Mouse (Mus musculus) adrenal gland (tissue): Measurements from ENCODE around the gene Tlr11.

ENCODE experiments used
- intact Hi-C: fragments of 180-260 bp; cut with DNase I; formaldehyde crosslinking; loops from one replicate; pipeline ENCODE4 v1.15.1; 2025
- long read RNA-seq, 2 experiments: library from polyadenylated mRNA; unstranded; transcript quantifications; one replicate each; pipeline ENCODE4 v2.0.0; 2020; ENCODE audit warnings: borderline replicate concordance in 1 of 2; ENCODE audit not compliant: insufficient replicate concordance in 1 of 2

Gene Tlr11
- long read RNA-seq, experiment 1, partial matches to known transcripts = 0 of 1 reads
- long read RNA-seq, experiment 1, other reads (novel, unspliced or antisense) = 1 of 1 reads
- long read RNA-seq, experiment 2 = 0 reads

- intact Hi-C loops = no loop called here
Observed at GRCm38 (mm10) chr14:50357593-50357992, at the start of gene Tlr11. Gene Tlr11 (plus strand): TSS chr14:50357914.

- intact Hi-C loops = no loop called here
Observed at GRCm38 (mm10) chr14:50326661-50327060, 31.1 kb upstream of the Tlr11 start, which contains the start of gene Olfr734. Gene Olfr734 (minus strand): TSS chr14:50326761.

- intact Hi-C loops = no loop called here
Observed at GRCm38 (mm10) chr14:50348796-50349195, 8.9 kb upstream of the Tlr11 start, which contains the start of gene Olfr735. Gene Olfr735 (minus strand): TSS chr14:50348872.

- intact Hi-C loops = no loop called here
Observed at GRCm38 (mm10) chr14:50352438-50352837, 5.3 kb upstream of the Tlr11 start.

GRCm38 (mm10) chr14:50356725-50357124 lies 989 bp upstream of the Tlr11 start:
- intact Hi-C loops = no loop called here

GRCm38 (mm10) chr14:50360480-50360879 lies 2.8 kb downstream of the Tlr11 start:
- intact Hi-C loops = no loop called here

GRCm38 (mm10) chr14:50363561-50363960 lies 5.8 kb downstream of the Tlr11 start:
- intact Hi-C loops = no loop called here

GRCm38 (mm10) chr14:50380863-50381262 lies 23.1 kb downstream of the Tlr11 start, which contains the start of gene Olfr736:
Gene Olfr736 (plus strand): TSS chr14:50381163.
- intact Hi-C loops = no loop called here

- intact Hi-C loops = no loop called here
Observed at GRCm38 (mm10) chr14:50407268-50407667, 49.6 kb downstream of the Tlr11 start, which contains the start of gene Olfr738. Gene Olfr738 (plus strand): TSS chr14:50407568.
